Mouse (Mus musculus): ENCODE data around the gene Avpi1.
A peak's percentile ranks its signal among the peaks of the same experiment; 100 is the strongest.

The Avpi1 gene

DNA sequence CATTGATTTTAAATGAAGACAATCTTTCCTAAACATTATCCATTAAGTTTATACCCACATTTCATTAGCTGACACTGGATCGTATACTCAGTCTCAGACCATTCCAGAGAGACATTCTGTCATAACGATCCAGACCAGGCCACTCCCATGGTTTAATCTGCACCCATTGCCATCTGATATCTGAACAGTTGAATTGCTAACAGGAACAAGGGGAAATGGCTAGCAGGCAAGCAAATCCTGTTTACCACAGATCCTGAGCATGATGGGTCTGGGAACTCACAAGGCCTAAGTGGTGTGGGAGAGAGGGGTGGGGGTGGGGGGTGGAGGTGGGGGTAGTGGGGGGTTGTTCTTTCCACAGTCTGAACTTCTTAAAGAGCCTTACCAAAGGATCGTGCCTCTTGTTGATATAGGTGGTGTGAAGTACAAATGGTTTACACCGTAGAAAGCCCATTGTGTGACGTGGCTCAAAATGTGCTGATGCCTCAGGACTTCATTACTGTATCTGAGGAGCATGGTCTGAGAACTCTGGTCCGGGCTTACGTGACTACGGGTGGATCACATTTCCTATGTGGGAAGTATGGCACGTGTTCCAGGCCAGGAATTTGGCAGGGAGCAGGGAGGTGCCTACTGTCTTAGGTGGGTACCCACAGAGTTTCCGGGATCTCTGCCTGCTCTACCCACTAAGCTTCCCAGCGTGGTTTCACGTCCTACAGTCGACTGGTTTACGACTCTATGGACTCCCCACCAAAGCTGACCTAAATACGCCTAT is 9.8 kb upstream of the Avpi1 start:
- H3K9me3 ChIP-seq (ENCODE audit: low read length), result no peaks in the 10 kb centered on the region
- no peaks in the 10 kb centered on the region for H3K27me3 ChIP-seq (ENCODE audit: insufficient read depth, low read length)
- no peaks in the 10 kb centered on the region for H3K36me3 ChIP-seq (ENCODE audit: insufficient read depth, low read length)
- TF ChIP-seq CTCF (conservative IDR thresholded peaks at IDR 0.05; ENCODE audit: low read length), result no peak
- no peak for TF ChIP-seq NANOG (IDR thresholded peaks at IDR 0.05; ENCODE audit: borderline replicate concordance, low read length)
- TF ChIP-seq POU5F1 (IDR thresholded peaks at IDR 0.05; ENCODE audit: borderline replicate concordance, low read length), result no peak
- H3K4me3 ChIP-seq (replicated peaks; ENCODE audit: low read length), result no peak overlapping the region
- peaks cover 86% of the 10 kb centered on the region for H3K4me1 ChIP-seq (replicated peaks; ENCODE audit: low read depth, low read length)

DNA sequence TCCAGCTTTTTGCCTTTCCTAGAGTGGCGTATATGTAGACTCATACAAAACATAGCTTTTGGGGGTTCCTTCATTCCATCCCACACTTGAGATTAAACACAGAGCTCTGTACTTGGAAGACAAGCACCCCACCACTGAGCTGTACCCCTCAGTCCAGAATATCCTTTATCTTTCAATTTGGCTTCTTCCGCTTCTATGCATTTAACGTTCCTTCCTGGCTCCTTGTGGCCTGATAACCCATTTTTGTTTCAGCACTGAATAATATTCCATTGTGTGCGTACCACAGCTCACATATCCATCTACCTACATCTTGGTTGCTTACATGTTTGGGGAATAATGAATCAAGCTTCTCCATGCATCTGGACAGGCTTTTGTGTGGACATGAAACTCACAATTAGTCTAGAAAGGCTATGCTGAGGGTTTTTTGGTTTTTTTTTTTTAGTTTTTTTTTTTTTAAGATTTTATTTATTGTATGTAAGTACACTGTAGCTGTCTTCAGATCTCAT is 8.4 kb upstream of the Avpi1 start:
- Histone ChIP-seq H3K4me1 (replicated peaks; ENCODE audit: low read depth, low read length) (peaks cover 85% of the 10 kb centered on the region), H3K4me3 (replicated peaks; ENCODE audit: low read length) (peak overlapping the region; percentile 57), H3K27me3 (ENCODE audit: insufficient read depth, low read length) (no peaks in the 10 kb centered on the region), H3K36me3 (ENCODE audit: insufficient read depth, low read length) (peaks cover 4% of the 10 kb centered on the region; the same call in 1 of the 2 replicates), H3K9me3 (ENCODE audit: low read length) (no peaks in the 10 kb centered on the region)
- no peak for TF ChIP-seq CTCF (conservative IDR thresholded peaks at IDR 0.05; ENCODE audit: low read length)
- no peak for TF ChIP-seq NANOG (IDR thresholded peaks at IDR 0.05; ENCODE audit: borderline replicate concordance, low read length)

DNA sequence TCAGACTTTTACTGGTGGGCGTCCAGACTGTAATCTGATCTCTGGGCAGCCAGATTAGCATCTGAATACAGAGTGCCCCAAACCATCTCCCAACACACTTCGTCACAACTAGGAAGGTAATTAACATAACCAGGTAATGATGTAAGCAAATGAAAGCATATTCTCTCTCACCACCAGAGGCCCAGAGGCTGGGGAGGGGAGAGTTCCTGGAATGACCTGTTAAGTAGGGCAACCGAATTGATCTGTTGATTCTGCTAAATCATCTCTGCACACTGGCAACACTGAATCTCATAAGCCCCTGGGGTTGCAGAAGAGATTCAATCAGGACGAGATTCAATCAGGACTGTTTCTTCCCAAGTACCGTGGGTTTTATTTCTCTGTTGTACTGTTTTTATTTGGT is 7.3 kb upstream of the Avpi1 start:
- Histone ChIP-seq H3K36me3 (ENCODE audit: insufficient read depth, low read length) (peaks cover 4% of the 10 kb centered on the region; the same call in 1 of the 2 replicates), H3K27me3 (ENCODE audit: insufficient read depth, low read length) (no peaks in the 10 kb centered on the region), H3K4me3 (replicated peaks; ENCODE audit: low read length) (peak overlapping the region; percentile 57), H3K4me1 (replicated peaks; ENCODE audit: low read depth, low read length) (peaks cover 85% of the 10 kb centered on the region), H3K9me3 (ENCODE audit: low read length) (no peaks in the 10 kb centered on the region)
- TF ChIP-seq CTCF (conservative IDR thresholded peaks at IDR 0.05; ENCODE audit: low read length) (no peak), NANOG (IDR thresholded peaks at IDR 0.05; ENCODE audit: borderline replicate concordance, low read length) (peak; percentile 45), POU5F1 (IDR thresholded peaks at IDR 0.05; ENCODE audit: borderline replicate concordance, low read length) (peak; percentile 41; the same call in 1 of the 2 replicates)

DNA sequence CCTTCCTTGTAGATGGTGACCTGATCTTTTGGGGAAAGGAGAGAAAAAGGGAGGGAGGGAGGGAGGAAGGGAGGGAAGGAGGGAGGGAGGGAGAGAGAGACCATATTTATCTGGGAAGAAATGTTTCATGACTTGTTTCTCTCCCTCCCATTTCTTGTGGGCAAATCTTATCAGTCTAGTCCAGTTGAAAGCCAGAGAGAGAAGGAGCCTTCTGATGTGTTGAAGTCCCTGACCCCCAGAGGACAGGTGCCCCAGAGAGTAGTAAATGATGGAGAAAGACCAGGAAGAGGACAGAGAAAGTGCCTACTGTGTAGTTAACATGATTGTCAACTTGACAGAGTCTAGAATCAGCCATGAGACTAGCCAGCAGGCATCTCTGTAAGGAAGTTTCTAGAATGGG is 6.2 kb upstream of the Avpi1 start:
- Histone ChIP-seq H3K9me3 (ENCODE audit: low read length) (no peaks in the 10 kb centered on the region), H3K27me3 (ENCODE audit: insufficient read depth, low read length) (no peaks in the 10 kb centered on the region), H3K4me1 (replicated peaks; ENCODE audit: low read depth, low read length) (peaks cover 89% of the 10 kb centered on the region), H3K36me3 (ENCODE audit: insufficient read depth, low read length) (peaks cover 4% of the 10 kb centered on the region; the same call in 1 of the 2 replicates), H3K4me3 (replicated peaks; ENCODE audit: low read length) (peak overlapping the region; percentile 60)
- TF ChIP-seq NANOG (IDR thresholded peaks at IDR 0.05; ENCODE audit: borderline replicate concordance, low read length) (no peak), CTCF (conservative IDR thresholded peaks at IDR 0.05; ENCODE audit: low read length) (no peak), POU5F1 (IDR thresholded peaks at IDR 0.05; ENCODE audit: borderline replicate concordance, low read length) (no peak)

DNA sequence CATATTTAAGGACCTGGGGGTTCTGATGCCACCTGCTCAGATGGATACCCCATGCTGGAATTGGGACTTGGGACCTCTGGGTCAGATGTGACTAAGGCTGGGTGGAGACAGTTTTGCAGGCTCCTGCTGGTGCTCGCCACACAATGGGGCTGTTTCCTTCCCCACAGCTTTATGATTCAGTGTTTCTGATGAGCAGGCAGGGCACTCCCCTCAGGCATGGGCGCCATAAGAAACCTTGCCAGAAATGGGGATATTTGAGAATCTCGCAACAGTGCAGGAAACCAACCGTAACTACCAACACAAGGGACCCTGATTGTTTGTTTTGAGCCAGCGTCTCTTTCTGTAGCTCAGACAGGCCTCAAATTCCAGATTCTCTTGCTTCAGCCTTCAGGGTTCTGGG is 2.2 kb upstream of the Avpi1 start:
- no peaks in the 10 kb centered on the region for H3K9me3 ChIP-seq (ENCODE audit: low read length)
- no peak for TF ChIP-seq NANOG (IDR thresholded peaks at IDR 0.05; ENCODE audit: borderline replicate concordance, low read length)
- no peak for TF ChIP-seq CTCF (conservative IDR thresholded peaks at IDR 0.05; ENCODE audit: low read length)
- no peak for TF ChIP-seq POU5F1 (IDR thresholded peaks at IDR 0.05; ENCODE audit: borderline replicate concordance, low read length)
- peak overlapping the region; percentile 2; the same call in 1 of the 2 replicates for H3K4me3 ChIP-seq (replicated peaks; ENCODE audit: low read length)
- no peaks in the 10 kb centered on the region for H3K27me3 ChIP-seq (ENCODE audit: insufficient read depth, low read length)
- peaks cover 24% of the 10 kb centered on the region for H3K36me3 ChIP-seq (ENCODE audit: insufficient read depth, low read length)
- H3K4me1 ChIP-seq (replicated peaks; ENCODE audit: low read depth, low read length), result peaks cover 88% of the 10 kb centered on the region

DNA sequence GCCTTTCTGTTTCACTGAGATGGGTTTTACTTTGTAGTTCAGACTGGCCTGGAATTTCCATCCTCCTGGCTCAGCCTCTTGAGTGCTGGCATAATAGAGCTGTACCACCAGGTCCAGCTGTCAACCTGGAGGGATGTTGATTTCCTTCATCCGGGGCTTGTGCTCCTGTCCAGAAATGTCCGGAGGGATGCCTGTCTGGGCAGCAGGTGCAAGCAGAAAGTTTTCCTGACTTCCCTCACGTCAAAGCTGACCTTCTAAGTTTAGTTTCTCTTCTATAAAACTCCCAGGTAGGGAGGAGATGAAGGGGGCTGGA is 1.4 kb upstream of the Avpi1 start:
- peaks cover 32% of the 10 kb centered on the region for H3K36me3 ChIP-seq (ENCODE audit: insufficient read depth, low read length)
- no peaks in the 10 kb centered on the region for H3K27me3 ChIP-seq (ENCODE audit: insufficient read depth, low read length)
- TF ChIP-seq NANOG (IDR thresholded peaks at IDR 0.05; ENCODE audit: borderline replicate concordance, low read length), result no peak
- no peak for TF ChIP-seq CTCF (conservative IDR thresholded peaks at IDR 0.05; ENCODE audit: low read length)
- TF ChIP-seq POU5F1 (IDR thresholded peaks at IDR 0.05; ENCODE audit: borderline replicate concordance, low read length), result no peak
- H3K4me3 ChIP-seq (replicated peaks; ENCODE audit: low read length), result peak overlapping the region; percentile 33
- H3K9me3 ChIP-seq (ENCODE audit: low read length), result no peaks in the 10 kb centered on the region
- peaks cover 90% of the 10 kb centered on the region for H3K4me1 ChIP-seq (replicated peaks; ENCODE audit: low read depth, low read length)

DNA sequence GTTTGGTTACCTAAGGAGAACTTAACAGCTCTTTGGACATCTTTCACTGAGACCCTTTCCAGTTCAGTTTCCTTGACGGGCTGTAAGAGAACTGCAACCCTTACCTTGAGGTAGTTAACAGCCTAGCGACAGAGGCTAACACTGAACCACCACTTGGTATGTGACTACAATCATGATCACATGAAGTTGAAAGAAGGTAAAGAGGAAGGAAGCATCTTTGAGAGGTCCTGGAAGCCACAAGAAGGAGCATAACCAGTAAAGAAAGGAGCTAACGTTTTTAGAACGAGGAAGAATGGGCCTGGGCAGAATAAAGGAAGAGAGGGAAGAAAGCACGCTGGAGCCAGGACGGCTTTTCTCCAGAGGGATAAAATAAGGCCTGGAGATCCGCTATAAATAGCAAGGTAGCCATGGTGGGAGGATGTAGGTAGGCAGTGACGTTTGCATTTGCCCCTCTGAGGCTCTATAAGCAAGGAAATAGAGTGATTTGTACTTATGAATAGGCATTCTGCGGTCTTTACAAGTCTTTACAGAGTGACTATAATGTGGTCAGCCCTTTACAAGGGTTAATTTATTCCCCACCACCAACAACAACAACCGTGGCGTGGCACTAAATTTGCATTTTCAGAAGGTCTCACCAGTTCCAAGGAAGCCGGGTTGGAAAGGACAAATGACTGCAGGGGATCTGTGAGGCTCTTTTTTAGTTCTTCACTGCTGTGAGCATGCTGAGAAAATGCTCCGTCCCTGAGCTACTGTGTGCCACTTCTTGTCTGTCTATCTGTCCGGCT is 842 bp upstream of the Avpi1 start:
- peaks cover 38% of the 10 kb centered on the region for H3K36me3 ChIP-seq (ENCODE audit: insufficient read depth, low read length)
- TF ChIP-seq CTCF (conservative IDR thresholded peaks at IDR 0.05; ENCODE audit: low read length), result no peak
- no peak for TF ChIP-seq POU5F1 (IDR thresholded peaks at IDR 0.05; ENCODE audit: borderline replicate concordance, low read length)
- no peak for TF ChIP-seq NANOG (IDR thresholded peaks at IDR 0.05; ENCODE audit: borderline replicate concordance, low read length)
- H3K4me3 ChIP-seq (replicated peaks; ENCODE audit: low read length), result peak overlapping the region; percentile 33
- no peaks in the 10 kb centered on the region for H3K27me3 ChIP-seq (ENCODE audit: insufficient read depth, low read length)
- H3K9me3 ChIP-seq (ENCODE audit: low read length), result no peaks in the 10 kb centered on the region
- peaks cover 90% of the 10 kb centered on the region for H3K4me1 ChIP-seq (replicated peaks; ENCODE audit: low read depth, low read length)

DNA sequence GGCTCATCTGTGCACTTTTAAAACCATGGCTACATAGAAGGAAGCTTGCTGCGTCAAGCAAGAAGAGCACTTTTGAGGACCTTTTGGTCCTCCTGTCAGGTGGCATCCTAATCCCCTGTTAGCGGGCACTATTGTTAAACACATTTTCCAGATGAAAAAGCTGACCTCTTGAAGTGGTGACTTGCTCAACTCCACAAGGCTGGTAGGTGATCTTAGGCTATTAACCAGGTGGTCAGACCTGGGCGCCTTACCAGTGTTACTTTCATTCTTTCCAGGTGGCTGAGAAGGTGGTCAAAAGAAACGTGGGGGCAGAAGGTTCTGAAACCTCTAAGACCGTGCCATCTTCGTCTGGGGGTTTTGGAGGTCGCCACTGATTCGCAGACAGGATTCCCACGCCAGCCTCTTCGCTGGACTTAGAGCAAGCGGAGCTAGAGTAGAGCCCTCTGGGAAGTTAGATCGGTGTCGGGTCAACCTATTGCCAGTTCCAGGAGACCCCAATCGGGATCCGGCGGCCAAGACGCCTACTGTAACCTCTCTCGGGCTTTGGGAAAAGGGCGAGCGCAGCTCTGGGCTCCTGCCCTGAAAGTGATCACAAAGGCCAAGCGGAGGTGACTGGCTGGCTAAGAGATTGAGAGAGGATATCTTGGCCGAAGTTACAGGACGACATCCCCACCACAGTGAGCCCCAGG is 663 bp downstream of the Avpi1 start:
- TF ChIP-seq NANOG (IDR thresholded peaks at IDR 0.05; ENCODE audit: borderline replicate concordance, low read length) (no peak), CTCF (conservative IDR thresholded peaks at IDR 0.05; ENCODE audit: low read length) (no peak), POU5F1 (IDR thresholded peaks at IDR 0.05; ENCODE audit: borderline replicate concordance, low read length) (no peak)
- peaks cover 90% of the 10 kb centered on the region for H3K4me1 ChIP-seq (replicated peaks; ENCODE audit: low read depth, low read length)
- no peaks in the 10 kb centered on the region for H3K9me3 ChIP-seq (ENCODE audit: low read length)
- H3K27me3 ChIP-seq (ENCODE audit: insufficient read depth, low read length), result no peaks in the 10 kb centered on the region
- peak overlapping the region; percentile 96 for H3K4me3 ChIP-seq (replicated peaks; ENCODE audit: low read length)
- H3K36me3 ChIP-seq (ENCODE audit: insufficient read depth, low read length), result peaks cover 49% of the 10 kb centered on the region

Data from E14TG2a.4 (cell line).